Mouse (Mus musculus) G1E (cell line): ENCODE measurements around the gene Ppif. TPM values are rescaled to one million over a fixed set of nuclear protein-coding genes. Genes with fewer than 3 reads are reported as not detected.

Experiments
- ATAC-seq: 2 replicates; pipeline ENCODE4 v1.8.0; 2016; ENCODE audit warnings: mild to moderate bottlenecking; ENCODE audit not compliant: insufficient number of reproducible peaks, poor library complexity, low FRiP score, severe bottlenecking; ENCODE audit errors: extremely low read depth
- DNase-seq: peaks from one replicate; pipeline ENCODE4 v3.0.0; 2012; ENCODE audit warnings: low spot score
- H3K27me3 ChIP-seq: 2 replicates; pipeline ENCODE4 v1.6.1; 2012; ENCODE audit warnings: mild to moderate bottlenecking, low read length, inconsistent platforms; ENCODE audit not compliant: insufficient read depth
- H3K36me3 ChIP-seq: replicated peaks from 2 replicates; pipeline ENCODE3; 2012; ENCODE audit warnings: mild to moderate bottlenecking, inconsistent platforms
- H3K4me1 ChIP-seq: 2 replicates; pipeline ENCODE4 v1.6.1; 2012; ENCODE audit warnings: low read depth, low read length, inconsistent platforms, mixed read lengths; ENCODE audit not compliant: insufficient read depth
- H3K4me3 ChIP-seq: 2 replicates; pipeline ENCODE4 v1.5.1; 2012; ENCODE audit warnings: low read depth, mild to moderate bottlenecking, inconsistent platforms, low read length, moderate library complexity, mixed read lengths
- H3K9me3 ChIP-seq: replicated peaks from 2 replicates; pipeline ENCODE4 v1.6.1; 2012; ENCODE audit warnings: inconsistent platforms
- CTCF ChIP-seq: IDR thresholded peaks from 2 replicates; pipeline ENCODE4 v1.5.1; 2012; ENCODE audit warnings: low read depth, low read length, inconsistent platforms, mixed read lengths
- GATA1 ChIP-seq: IDR thresholded peaks from 2 replicates; pipeline ENCODE4 v1.6.1; 2012; ENCODE audit warnings: borderline replicate concordance, low read length, inconsistent platforms, mixed read lengths
- GATA2 ChIP-seq: IDR thresholded peaks from 2 replicates; pipeline ENCODE4 v1.6.1; 2012; ENCODE audit warnings: low read depth, low read length, inconsistent platforms, borderline replicate concordance
- POLR2AphosphoS5 ChIP-seq: IDR thresholded peaks from 2 replicates; pipeline ENCODE4 v1.6.1; 2012; ENCODE audit warnings: low read depth, low read length, inconsistent platforms; ENCODE audit not compliant: insufficient replicate concordance
- TAL1 ChIP-seq: conservative IDR thresholded peaks from 2 replicates; pipeline ENCODE4 v1.6.1; 2012; ENCODE audit warnings: low read depth, low read length, inconsistent platforms, mixed read lengths
- polyA plus RNA-seq: library from polyadenylated mRNA; stranded (reverse); fragments of >175 nt; gene quantifications from 2 replicates; pipeline ENCODE4 v1.2.3, GENCODE M21; 2012
- total RNA-seq, 2 experiments: library from RNA; stranded (forward) in 1 of 2; stranded (reverse) in 1 of 2; fragments of 200-1000 nt in 1 of 2; fragments of >200 nt in 1 of 2; fragmentation: Nextera tagmentation in 1 of 2; gene quantifications; 2 replicates each; pipeline ENCODE4 v1.2.3; 2014 to 2017

Ppif gene
- total and polyA plus RNA-seq, 3 experiments, result 13.9 to 55.6 (median 41.0) TPM

GRCm38 (mm10) chr14:25660661-25661060 is 33.3 kb upstream of the Ppif start:
- DNase-seq, result no peak
- H3K36me3 ChIP-seq, result no peaks in the 10 kb centered on the region
- no peak for ATAC-seq
- H3K4me3 ChIP-seq, result no peak overlapping the region
- H3K9me3 ChIP-seq, result peaks cover 65% of the 10 kb centered on the region
- H3K27me3 ChIP-seq, result no peaks in the 10 kb centered on the region; the same call in 1 of the 2 replicates
- no peaks in the 10 kb centered on the region for H3K4me1 ChIP-seq
- no peak for TF ChIP-seq CTCF
- TF ChIP-seq POLR2AphosphoS5, result no peak
- no peak for TF ChIP-seq GATA1
- TF ChIP-seq GATA2, result no peak
- TF ChIP-seq TAL1, result no peak

DNA sequence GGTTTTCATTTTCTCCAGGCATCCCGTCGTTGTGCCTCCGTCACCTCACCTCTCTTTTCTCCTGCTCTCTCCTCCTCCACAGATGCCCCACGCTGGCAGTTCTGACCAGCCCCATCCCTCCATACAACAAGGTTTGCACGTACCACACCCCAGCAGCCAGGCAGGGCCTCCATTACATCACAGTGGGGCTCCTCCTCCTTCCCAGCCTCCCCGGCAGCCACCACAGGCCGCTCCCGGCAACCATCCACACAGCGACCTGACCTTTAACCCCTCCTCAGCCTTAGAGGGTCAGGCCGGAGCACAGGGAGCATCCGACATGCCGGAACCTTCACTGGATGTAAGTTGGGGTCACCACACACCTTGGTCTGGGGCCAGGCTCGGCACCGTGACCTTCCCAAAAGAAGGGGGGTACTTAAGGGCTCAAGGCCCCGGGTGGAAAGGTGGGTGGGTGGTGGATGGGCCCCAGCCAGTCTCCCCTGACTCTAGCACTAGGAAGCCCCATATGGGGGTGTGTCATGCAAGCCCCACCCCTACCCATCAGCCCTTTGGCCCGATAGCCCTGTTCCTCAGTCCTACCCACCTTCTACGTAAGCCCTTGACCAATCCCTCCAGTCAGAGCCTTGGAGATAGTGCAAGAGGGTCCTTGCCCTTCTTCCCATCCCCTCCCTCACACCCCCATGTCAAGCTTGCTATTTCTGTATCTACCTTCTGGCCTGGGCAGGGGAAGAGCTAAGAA is 32.6 kb upstream of the Ppif start:
- ATAC-seq (no peak), DNase-seq (no peak)
- Histone ChIP-seq H3K36me3 (no peaks in the 10 kb centered on the region), H3K27me3 (no peaks in the 10 kb centered on the region; the same call in 1 of the 2 replicates), H3K9me3 (peaks cover 58% of the 10 kb centered on the region), H3K4me1 (no peaks in the 10 kb centered on the region), H3K4me3 (no peak overlapping the region)
- TF ChIP-seq CTCF (no peak), TAL1 (no peak), POLR2AphosphoS5 (no peak), GATA1 (no peak), GATA2 (no peak)

- Histone ChIP-seq H3K36me3 (no peaks in the 10 kb centered on the region), H3K27me3 (no peaks in the 10 kb centered on the region; the same call in 1 of the 2 replicates), H3K4me3 (no peak overlapping the region), H3K9me3 (peaks cover 38% of the 10 kb centered on the region), H3K4me1 (no peaks in the 10 kb centered on the region)
- TF ChIP-seq CTCF, result no peak
- no peak for TF ChIP-seq POLR2AphosphoS5
- no peak for TF ChIP-seq TAL1
- no peak for TF ChIP-seq GATA2
- no peak for TF ChIP-seq GATA1
- DNase-seq (no peak), ATAC-seq (no peak)
Observed at GRCm38 (mm10) chr14:25663649-25664309, 30.2 kb upstream of the Ppif start.

DNA sequence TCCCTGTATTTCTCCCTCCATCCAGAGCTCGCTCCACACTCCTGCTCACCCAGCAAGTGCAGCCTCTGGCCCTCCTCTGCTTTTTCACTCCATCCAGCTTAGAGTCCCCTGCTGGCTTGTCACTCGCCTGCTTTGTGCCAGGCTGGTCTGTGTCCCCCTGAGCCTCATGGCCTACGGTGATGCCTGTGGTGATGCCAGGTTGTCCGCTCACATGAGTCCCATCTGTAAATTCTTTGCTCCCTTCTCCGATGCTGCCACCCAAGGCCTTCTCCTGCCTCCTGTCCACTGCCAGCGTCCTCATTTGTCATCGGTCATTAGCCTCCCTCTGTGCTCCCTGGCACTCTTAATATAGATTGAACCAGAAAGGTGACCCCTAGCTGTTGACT is 29.7 kb upstream of the Ppif start:
- ATAC-seq (no peak), DNase-seq (no peak)
- H3K36me3 ChIP-seq, result no peaks in the 10 kb centered on the region
- TF ChIP-seq POLR2AphosphoS5 (no peak), CTCF (no peak), TAL1 (no peak), GATA1 (no peak), GATA2 (no peak)
- H3K9me3 ChIP-seq, result peaks cover 38% of the 10 kb centered on the region
- H3K4me1 ChIP-seq, result no peaks in the 10 kb centered on the region
- no peak overlapping the region for H3K4me3 ChIP-seq
- no peaks in the 10 kb centered on the region; the same call in 1 of the 2 replicates for H3K27me3 ChIP-seq

GRCm38 (mm10) chr14:25665314-25665970 is 28.5 kb upstream of the Ppif start:
- Histone ChIP-seq H3K27me3 (no peaks in the 10 kb centered on the region; the same call in 1 of the 2 replicates), H3K4me1 (no peaks in the 10 kb centered on the region), H3K36me3 (no peaks in the 10 kb centered on the region), H3K4me3 (no peak overlapping the region), H3K9me3 (peaks cover 34% of the 10 kb centered on the region)
- TF ChIP-seq POLR2AphosphoS5 (no peak), TAL1 (no peak), GATA2 (no peak), CTCF (no peak), GATA1 (no peak)
- ATAC-seq (no peak), DNase-seq (no peak)

DNA sequence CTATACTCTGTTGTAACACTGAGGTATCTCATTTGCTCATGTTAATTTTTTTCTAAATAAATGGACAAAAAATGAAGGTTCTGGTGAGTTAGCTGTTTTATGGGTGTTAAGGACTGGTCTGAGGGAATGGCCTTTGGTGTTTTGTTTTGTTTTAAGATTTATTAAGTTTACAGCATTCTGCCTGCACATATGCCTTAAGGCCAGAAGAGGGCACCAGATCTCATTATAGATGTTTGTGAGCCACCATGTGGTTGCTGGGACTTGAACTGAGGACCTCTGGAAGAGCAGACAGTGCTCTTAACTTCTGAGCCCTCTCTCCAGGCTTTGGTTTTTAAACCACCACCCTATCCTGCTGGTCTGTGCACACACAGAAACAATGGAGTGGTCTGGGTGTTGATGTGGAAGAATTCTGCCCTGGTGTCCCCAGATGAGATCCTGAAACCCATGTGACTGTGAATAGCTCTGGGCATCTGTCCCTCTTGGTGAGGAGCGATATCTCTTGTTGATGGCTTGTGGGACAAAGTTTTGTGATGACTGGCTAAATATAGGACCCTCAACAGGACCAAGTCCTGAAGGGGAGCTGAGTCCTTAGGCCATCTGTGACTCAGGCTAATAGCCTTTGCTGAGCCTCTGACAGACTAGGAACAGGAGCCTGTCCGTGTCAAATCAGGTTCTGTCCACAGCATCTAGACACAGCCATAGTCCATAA is 27.1 kb upstream of the Ppif start:
- ATAC-seq (no peak), DNase-seq (no peak)
- H3K4me1 ChIP-seq, result no peaks in the 10 kb centered on the region
- peaks cover 20% of the 10 kb centered on the region for H3K9me3 ChIP-seq
- no peak overlapping the region for H3K4me3 ChIP-seq
- no peak for TF ChIP-seq CTCF
- no peak for TF ChIP-seq GATA1
- TF ChIP-seq POLR2AphosphoS5, result no peak
- no peak for TF ChIP-seq GATA2
- TF ChIP-seq TAL1, result no peak
- no peaks in the 10 kb centered on the region for H3K27me3 ChIP-seq
- no peaks in the 10 kb centered on the region for H3K36me3 ChIP-seq
